Mouse (Mus musculus) cerebellum, adult (tissue): ENCODE data around the gene Efcab5.
"Not testable (repeated sequence)": the region's sequence is repeated elsewhere in the genome, so short reads cannot be mapped to it uniquely, and the experiment has no call there.

Source experiments
- ATAC-seq: cut with Nextera tagmentation; 2 replicates; pipeline ENCODE4 v1.9.2; 2017; ENCODE audit warnings: mild to moderate bottlenecking, moderate library complexity, mixed read lengths; ENCODE audit not compliant: insufficient number of reproducible peaks, low FRiP score, low TSS enrichment

Gene Efcab5

DNA sequence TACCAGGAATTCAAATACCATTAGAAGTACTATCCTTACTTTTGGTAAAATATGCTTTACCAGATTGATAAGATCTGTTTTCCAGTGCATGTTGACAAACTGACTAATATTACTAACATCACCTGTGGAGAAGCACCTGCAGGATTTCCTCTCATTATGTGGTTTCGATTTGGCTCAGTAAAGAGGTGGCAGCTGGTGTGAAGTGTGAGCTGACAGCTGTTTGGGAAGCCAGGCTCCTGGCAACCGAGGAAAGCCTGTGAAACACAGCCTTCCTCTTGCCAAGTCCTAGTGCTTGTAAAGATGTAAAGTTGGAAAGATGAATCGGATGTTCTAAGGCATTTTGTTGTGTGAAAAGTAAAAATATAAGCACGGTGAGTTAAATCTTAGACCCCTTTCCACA, 7.9 kb downstream of the Efcab5 start:
- no peak for ATAC-seq

- ATAC-seq: no peak
Observed at GRCm38 (mm10) chr11:77179771-77180170, 9.0 kb downstream of the Efcab5 start.

- no peak for ATAC-seq
Observed at GRCm38 (mm10) chr11:77174531-77174930, 14.2 kb downstream of the Efcab5 start.

DNA sequence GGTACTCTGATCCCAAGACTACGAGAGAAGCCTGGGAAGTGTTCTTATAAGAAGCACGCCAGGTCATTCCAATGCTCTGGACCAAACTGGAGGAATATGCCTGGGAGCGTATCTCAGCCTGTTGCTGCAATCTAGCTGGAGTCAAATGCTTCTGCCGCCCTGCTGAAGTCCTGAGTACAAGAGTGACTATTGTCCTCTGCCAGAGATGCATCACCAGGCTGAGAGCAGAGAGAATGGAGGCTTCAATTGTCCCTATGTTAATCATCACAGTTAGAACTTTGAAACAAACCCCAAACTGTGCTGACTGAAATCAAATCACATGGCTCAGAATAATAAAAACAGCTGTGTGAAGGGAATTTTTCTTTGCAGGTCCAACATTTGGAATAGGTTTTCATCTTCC, 15.0 kb downstream of the Efcab5 start:
- no peak for ATAC-seq

- no peak for ATAC-seq
Observed at GRCm38 (mm10) chr11:77160744-77161143, 28.0 kb downstream of the Efcab5 start.

GRCm38 (mm10) chr11:77160341-77160740, 28.4 kb downstream of the Efcab5 start:
- no peak for ATAC-seq

GRCm38 (mm10) chr11:77154214-77154613, 34.6 kb downstream of the Efcab5 start:
- no peak for ATAC-seq

DNA sequence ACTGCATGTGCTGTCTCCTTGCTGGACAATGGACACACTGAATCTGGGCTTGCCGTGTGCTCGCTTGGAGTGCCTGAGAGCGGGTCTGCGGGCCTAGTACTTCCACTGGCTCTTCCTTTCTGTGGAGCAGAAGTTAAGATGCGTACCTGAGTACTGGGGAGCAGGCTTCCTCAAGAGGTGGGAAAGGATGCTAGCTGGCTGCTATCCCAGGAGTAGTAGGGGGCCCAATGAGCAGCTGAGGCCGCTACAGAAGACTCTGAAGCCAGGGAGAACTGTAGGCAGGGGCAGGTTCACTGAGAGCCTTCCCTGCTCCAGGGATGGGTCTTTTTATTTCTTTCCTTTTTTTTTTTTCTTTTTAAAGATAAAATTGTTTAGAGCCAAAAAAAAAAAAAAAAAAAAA, 38.0 kb downstream of the Efcab5 start:
- ATAC-seq: no peak

- not testable (repeated sequence) for ATAC-seq
Observed at GRCm38 (mm10) chr11:77149783-77150630, 38.8 kb downstream of the Efcab5 start.

- ATAC-seq: no peak
Observed at GRCm38 (mm10) chr11:77148774-77149173, 40.0 kb downstream of the Efcab5 start.

- ATAC-seq: no peak
Observed at GRCm38 (mm10) chr11:77147753-77148152, 41.0 kb downstream of the Efcab5 start.

DNA sequence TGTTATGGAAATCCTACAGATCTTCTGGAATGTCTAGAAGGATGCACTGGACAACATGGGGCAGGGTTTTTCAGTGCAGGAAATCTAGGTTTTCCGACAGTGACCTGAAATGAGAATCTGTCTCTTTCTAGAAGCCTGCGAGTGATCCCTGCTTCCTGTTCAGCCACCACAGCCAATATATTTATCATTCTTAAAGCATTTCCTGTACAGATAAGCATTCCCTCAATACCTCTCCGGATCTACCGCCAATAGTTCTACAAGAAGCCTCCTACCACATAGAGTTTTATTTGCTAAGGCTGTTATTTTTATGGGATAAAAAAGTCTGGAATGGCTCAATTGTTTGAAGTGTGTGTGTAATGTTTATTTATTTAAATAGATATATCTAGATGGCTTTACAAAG, 43.3 kb downstream of the Efcab5 start:
- no peak for ATAC-seq

DNA sequence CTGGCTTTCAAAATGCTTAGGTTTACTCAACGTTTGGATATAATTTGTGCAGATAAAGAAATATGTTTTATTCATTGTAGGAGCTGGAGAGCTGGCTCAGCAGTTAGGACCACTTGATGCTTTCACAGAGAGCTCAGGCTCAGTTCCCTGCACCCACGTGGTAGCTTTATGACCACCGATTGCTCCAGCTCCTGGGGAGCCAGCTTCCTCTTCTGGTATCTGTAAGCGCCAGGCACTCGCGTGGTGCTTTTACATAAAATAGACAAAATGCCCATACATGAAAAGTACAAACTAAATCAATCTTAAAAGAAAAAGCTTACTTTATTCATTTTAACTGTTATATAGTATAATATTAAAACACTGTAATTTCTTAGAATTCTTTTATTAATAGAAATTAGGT, 46.8 kb downstream of the Efcab5 start:
- ATAC-seq: no peak

- ATAC-seq: no peak
Observed at GRCm38 (mm10) chr11:77139976-77140375, 48.8 kb downstream of the Efcab5 start.

DNA sequence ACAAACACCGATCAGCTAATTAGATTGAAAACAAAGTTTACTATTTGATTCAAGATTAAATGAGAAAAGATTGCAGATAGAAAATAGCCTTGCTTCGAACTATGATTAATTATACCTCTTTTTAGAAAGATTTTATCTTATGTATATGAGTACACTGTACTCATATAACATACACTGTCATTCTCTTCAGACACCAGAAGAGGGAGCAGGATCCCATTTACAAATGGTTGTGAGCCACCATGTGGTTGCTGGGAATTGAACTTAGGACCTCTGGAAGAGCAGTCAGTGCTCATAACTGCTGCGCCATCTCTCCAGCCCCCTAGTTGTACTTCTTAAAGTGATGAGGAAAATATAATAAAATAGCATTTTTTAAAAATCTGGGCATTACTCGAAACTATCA, 55.3 kb downstream of the Efcab5 start:
- no peak for ATAC-seq

GRCm38 (mm10) chr11:77132580-77132979, 56.2 kb downstream of the Efcab5 start:
- ATAC-seq: no peak

GRCm38 (mm10) chr11:77128562-77128961, 60.2 kb downstream of the Efcab5 start:
- no peak for ATAC-seq

DNA sequence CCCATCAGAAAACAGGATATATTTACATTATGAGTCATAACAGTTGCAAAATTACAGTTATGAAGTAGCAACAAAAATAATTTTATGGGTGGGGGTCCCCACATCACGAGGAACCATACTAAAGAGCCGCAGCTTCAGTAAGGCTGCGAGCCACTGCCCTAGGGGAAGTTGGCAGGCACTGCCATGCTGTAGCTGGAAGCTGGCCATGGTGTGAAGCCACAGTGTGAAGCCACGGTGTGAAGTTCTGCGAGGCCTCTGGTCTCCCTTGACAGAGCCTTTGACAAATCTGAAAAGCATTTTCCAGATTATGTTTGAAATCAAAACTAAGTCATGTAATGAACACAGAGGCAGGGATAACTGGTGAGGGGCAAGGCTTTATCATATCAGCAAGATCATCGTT, 77.6 kb downstream of the Efcab5 start:
- no peak for ATAC-seq

- ATAC-seq: no peak
Observed at GRCm38 (mm10) chr11:77108442-77108841, 80.3 kb downstream of the Efcab5 start.

DNA sequence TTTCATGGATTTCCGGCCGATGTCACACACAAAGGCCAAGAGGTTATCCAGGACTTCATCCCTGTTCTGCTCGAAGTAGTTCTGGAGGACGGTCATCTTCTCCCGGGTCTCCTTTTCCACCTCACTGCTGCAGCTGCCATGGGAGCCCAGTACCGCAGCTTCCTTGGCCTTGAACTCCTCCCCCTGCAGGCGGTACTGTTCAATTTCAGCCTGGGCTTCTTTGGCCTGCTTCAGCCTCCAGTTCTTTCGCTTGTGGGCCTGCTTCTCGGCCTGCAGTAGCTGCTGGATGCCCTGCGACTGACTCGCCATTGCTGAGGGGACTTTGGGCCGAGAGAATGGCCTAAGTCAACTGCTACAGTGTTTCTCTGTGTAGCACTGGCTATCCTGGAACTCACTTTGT, 80.9 kb downstream of the Efcab5 start:
- not testable (repeated sequence) for ATAC-seq

GRCm38 (mm10) chr11:77106961-77107360, 81.8 kb downstream of the Efcab5 start:
- no peak for ATAC-seq
